Mouse (Mus musculus) c-Kit-positive CD71-negative TER-119-negative erythroid progenitor cells, embryonic 14.5 days (primary cell): ENCODE measurements at regions not wholly inside any gene's neighbourhood (a gene's known extent, or its start where the extent isn't known, plus 50 kb on each side); places are given as distances from the start of the nearest gene placed in this dataset.

ENCODE experiments used
- DNase-seq: peaks from one replicate; pipeline ENCODE4 v3.0.0-alpha.2; 2013; ENCODE audit warnings: low read depth

DNA sequence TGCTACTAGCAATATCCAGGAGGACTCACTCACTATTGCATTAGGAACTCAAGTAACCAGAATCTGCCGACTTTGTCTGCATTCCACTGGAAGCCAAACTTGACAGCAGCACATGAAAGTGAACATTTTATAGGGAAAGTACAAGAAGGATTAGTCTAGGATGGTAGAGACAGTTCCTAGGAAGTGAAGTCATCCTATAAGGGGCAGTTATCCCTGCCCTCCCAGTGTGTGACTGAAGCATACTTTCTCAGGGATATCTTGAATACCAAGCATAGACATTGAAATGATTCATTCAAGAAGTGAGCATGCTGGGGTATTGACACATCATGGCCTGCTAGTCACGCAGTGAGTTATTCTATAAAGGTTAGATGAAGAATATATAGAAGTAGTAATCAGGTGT is 632.2 kb upstream of the Zeb2 start:
- no peak for DNase-seq

DNA sequence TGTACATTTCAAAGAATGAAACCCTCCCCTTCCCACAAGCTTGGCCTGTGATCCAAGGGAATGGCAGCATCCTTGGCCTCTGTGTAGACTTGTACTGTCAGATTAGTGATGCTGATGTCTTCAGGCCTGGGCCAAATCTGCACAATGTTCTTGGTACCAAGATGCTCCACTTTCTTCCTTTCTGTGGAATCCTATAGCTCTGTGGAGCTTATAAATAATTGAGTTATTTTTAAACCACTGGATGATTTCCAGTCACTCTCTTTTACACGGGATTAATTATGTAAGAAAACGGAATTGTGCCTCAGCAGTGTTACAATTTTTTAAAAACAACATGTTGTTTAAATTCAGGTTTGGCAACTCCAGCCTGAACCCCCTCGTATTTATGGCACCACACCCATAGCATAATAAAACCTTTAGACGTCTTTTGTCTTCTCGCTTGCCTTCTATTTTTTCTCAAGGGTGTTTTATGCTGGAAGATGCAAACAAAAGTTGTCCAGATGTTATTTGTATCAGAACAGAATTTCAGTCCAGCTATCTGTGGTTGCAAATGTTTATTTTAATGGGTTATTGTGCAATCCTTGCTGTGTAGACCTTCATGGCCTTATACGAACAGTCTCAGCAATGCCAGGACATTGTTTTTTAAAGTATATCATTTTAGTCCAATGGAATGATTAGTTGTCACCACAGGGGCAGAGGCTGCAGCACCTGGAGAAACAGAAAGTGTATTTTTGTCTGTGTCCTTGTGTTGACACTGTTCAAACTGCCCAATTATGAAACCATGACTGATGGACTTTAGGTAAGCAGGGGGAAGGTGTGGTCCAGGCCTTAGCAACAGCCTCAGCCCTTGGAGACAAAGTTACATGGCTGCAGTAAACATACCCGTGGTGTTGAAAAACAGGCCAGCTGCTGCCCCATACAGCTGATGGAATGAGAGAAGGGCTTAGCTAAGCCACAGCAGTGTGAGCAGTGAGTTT is 630.4 kb upstream of the Zeb2 start:
- DNase-seq = no peak

DNA sequence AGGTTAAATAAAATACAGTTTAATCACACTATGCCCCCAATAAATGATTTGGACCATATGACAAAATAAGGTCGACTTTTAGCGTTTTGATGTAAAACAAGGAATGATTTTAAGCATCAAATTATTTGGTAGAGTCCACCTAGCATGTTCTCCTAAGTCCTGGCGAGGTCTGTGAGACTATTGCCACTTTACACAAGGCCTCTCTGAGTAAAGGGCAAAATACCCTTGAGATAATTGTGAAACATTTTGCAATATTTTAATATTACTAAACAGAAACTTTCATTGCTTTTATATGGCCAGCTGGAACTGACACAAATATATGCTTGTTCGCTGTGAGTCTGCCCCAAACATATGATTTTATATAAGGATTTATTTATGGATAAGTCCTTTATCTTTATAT is 629.4 kb upstream of the Zeb2 start:
- DNase-seq = no peak

DNA sequence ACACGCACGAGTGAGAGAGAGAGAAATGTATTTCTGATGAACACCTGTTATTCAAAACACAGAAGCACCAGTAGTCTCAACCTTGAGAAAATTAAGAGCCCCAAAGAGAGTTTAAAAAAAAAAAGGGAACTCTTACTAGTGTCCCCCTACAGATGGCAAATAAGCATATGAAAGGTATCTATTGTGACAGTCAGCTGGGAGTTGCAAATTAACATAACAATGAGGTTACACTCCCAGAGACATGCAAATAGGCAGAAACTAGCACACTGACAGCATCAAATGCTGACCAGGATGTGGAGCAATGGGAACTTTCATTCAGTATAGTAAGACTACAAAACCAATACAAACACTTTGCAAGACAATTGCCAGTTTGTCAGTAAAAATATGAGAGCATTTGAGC is 619.1 kb upstream of the Zeb2 start:
- no peak for DNase-seq

DNA sequence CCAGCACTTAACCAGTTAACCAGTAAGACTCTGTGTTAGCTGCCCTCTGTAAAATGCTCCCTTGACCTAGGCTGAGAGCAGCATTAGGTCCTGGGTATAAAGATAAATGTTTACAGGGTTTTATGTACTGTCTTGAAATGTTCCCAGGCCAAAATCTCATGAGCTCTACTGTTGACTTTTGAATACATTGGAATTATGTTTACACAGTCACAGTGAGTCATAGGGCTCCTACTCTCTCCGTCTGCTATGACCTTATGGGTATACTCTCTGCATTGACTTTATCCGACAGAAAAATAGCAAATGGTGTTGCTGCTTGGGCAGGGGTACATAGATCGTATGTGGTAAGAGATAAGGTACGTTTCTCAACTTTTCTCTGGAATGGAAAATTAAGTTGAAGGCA is 596.8 kb upstream of the Zeb2 start:
- DNase-seq = no peak

DNA sequence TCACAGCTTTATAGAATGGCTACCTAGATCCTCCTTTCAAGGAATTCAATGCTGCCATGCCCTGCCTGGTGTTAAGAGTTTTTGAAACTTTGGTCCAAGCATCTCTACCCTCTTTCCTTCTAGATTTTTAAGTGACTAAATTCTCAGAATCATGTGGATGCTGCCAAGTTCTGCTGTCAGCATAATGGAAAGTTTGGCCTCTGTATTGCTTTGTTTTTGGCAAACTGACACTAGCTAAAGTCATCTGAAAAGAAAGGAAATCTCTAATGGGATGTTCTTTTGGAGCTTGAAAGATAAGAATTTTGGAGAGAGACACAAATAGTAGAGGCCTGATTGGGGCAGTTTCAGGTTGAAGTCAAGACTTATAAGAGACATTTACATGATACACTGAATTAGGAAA is 589.8 kb upstream of the Zeb2 start:
- DNase-seq = no peak

DNA sequence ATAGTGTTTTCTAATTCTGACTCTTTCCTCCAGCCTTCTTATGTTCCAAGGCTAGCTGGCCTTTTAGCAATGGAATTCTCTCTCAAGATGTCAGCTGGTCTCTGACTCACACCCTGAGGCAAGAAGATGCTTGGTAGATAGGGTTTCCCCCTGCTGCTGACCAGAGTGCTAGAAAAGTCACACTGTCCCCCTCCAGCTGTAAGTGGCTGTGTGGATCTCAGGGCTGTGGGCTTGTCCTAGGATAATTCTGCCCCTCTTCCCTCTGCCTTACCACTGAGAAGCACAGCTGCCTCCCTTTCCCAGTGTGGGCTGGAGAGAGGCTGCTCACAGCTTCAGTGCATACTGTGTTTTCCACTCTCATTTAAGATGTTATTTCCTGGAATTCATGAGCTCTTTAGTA is 585.3 kb upstream of the Zeb2 start:
- DNase-seq = no peak

DNA sequence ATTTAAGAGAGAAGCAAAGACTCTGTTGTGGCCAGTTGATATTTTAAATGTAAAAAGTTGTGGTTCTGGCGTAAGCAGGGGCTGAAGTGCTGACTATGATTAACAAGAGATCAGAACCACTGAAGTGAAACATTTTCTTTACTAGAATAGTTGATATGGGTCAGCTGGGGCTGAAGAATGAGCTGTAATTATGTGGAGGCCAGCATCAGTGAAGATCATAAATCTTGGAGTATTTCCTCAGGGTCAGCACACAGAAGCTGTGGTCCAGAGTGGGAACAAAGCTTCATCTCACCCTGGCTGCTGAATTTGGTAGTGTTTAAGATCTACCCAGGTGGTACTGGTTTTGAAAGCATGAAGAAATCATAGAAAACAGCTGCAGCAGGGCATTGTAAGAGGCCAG is 583.4 kb upstream of the Zeb2 start:
- DNase-seq = no peak

DNA sequence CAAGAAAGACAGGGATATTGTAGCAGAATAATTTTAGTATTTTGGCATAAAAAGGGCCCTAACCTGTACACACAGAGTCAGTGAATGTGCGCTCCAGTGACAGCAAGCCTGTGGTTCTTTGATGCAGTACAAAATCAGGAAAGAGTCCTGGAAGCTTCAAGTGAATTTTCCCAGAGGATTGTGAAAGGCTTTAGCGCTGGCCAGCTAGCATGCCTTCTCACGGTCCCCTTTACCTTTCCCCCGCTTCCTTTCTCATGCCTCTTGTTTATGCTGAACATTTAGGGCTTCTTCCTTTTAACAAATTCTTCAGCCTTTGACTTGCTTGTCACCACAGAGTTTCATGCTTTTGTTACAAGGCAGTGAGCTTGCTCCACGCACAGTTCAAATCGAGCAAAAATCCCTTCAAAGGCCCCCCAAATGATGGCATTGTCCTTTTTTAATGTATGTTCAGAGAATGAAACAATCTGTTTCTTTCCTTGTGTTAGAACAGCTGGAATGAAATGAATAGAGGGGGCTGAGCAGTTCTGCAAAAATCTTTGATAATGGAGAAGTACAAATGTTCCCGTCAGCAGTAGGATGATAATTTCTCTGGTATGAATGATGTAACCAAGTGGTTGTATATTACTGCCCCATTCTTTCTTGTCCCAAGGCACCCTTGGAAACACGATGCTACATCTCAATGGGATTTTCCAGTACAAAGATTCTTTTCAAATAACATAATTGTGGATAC is 576.3 kb upstream of the Zeb2 start:
- no peak for DNase-seq

DNA sequence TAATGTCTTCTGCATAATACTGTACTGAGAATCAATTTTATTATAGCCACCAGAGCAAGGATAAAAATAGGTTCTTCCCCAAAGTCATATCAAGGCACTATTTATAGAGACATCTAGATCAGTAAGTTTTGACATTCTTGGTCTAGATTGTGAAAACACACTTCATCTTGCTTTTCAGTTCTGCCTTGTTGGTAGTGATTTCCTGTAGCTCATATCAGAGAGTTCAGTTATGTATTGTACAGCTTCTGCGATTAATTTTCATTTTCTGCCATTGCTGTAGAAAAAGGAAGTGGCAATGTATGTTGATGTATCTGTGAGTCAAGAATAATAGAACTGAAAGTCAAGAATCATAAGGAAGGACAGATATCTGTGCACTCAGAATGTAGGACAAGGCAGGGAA is 575.6 kb upstream of the Zeb2 start:
- DNase-seq = no peak

DNA sequence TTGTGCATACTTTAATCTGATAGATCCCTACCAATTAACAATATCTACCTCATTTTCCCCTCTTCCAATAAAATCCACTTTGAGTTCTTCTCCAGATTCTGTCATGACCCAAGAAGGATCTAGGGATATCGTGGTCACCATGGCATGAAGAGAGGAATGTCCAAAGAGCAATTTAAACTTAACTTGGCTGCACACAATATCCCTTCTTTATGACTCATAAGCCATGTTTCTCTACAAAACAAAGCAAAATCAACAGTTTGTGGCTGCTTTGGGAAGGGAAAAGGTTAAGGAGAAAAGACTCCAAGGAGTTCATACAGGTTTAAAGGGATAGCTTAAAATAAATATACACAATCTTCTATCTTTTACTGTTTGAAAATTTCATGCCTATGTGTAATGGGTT is 571.8 kb upstream of the Zeb2 start:
- DNase-seq = no peak

DNA sequence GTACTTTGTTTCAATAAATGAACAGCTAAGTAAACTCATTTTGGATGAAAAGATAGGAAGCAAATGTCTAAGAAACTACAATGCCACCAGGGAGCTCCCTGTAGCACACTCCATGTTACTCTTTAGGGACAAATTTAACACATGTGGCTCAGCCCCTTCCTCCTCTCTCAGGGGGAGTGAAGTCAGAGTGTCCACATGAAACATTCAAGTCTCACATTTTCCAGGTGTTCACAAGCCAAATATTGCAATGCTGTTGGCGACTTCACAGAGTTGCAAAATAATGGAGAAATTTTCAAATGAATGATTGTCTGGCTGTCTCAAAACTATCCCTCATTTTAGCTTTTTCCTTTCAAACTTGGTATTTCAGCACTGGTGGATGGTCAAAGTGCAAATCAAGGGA is 564.1 kb upstream of the Zeb2 start:
- DNase-seq = no peak

DNA sequence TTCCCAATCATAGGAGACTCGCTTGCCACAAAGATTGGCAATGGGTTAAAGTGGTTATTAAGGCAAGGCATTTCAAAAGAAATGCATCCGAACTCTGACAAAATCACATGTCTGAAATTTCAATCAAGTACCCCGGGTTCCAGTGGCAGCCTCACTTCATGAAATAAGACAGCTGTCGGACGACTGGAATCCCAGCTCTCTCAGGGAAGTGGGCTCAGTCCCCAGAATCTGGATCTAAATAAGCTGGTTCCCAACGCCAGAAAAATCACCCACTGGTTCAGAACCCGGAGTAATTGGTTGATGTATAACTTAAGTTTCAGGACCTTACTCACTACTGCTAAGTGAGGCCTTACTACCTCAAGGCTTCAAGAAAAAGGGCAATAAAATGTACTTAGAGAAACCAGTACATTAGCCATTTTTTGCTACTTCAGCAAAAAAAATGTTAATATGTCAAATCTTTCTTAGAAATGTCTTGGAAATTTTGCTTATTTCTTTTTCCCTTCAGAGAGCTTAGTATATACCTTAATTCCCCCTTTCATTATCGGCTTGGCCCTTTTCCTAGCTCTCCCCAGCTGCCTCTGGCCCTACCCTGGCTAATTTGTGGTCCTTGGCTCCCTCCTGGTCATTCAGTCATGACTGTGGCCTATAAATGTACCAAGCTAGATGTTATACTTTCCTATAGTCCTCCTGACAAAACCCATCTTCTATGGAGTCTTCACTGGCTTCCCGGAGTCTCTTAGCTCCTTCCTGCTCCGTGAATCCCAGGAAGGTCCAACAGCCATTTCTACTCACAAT is 562.1 kb upstream of the Zeb2 start:
- DNase-seq = no peak

DNA sequence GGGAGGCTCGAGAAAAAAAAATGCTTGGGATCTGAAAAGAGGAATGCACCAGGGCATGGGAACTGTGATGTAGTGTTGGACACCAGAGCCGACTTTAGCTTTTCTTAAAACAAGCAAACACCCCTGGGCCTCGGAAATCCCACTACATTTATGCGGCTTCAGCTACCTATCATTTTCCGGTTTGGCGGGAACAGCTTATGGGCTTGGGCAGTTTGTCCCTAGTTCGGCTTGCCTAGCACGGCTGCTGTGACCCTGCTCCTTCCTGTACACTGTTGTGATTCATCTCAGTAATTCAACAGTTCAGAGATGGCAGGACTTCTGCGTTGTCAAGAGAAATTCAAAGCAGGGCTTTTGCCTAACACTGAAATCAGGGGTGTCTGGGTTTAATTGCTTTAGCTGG is 561.5 kb upstream of the Zeb2 start:
- DNase-seq = no peak

DNA sequence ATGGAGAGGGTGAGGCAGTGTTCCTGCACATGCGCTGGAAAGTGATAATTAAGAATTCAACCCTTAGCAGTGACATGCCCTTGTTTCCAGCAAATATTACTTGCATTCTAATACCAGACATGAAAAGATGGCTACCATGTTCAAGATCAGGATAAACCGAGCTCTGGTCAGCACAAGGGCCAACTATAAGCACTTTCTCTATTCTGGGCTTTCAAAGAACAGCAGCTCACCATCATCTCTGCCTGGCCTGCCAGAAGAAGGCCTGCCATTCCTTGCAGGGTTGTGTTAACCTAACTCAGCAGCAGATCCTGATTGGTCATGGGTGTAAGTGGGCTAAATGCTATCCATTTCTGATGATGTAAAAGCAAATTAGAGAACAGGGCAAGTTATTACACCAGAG is 558.6 kb upstream of the Zeb2 start:
- no peak for DNase-seq

DNA sequence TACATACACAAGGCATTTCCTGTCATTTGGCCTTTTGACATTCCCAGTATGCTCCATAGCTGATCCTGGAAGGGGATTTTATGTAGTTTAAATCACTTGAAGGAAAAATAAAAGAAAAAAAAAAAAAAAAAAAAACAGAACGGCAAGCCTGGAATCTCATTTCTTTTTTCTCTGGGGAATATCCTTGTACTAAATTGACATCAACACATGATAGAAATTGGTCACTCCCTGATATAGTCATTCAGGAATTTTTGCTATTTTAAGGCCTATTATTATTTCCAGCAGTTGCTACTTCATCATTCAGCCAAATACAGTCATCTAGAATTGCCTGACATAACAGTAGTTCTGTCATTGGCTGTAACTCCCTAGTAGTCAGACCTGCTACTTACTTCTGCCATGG is 538.8 kb upstream of the Zeb2 start:
- DNase-seq = no peak

DNA sequence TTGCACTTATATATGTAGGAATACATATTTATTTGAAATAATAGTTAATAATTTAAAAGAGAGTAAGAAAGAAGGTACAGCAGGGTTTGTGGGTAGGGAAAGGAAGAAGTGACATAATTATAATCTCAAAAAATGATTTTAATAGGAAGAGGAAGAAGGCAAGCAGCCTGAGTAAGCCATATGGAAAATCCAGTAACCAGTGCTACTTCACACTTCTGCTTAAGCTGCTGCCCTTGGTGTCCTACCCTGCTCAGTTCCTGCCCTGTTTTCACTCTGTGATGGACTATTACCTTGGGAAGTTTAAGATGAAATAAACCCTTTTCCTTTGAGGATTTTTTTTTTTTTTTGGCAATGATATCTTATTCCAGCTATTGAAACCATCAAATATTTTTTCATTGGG is 537.5 kb upstream of the Zeb2 start:
- DNase-seq = no peak

DNA sequence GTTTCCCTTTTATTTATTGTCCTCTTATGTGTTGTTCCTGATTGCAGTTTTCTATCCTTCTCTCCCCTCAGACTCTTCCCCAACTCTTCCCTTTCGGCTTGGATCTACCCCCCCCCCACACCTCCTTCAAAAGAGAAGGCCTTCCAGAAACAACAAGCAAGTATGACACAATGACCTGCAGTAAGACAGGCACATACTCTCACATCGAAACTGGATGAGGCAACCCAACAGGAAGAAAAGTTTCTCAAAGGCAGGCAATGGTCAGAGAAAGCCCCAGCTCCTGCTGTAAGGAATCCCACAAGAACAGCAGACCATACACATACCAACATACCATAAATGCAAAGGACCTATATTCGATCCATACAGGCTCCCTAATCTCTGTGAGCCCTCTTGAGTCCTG is 535.8 kb upstream of the Zeb2 start:
- DNase-seq = no peak

DNA sequence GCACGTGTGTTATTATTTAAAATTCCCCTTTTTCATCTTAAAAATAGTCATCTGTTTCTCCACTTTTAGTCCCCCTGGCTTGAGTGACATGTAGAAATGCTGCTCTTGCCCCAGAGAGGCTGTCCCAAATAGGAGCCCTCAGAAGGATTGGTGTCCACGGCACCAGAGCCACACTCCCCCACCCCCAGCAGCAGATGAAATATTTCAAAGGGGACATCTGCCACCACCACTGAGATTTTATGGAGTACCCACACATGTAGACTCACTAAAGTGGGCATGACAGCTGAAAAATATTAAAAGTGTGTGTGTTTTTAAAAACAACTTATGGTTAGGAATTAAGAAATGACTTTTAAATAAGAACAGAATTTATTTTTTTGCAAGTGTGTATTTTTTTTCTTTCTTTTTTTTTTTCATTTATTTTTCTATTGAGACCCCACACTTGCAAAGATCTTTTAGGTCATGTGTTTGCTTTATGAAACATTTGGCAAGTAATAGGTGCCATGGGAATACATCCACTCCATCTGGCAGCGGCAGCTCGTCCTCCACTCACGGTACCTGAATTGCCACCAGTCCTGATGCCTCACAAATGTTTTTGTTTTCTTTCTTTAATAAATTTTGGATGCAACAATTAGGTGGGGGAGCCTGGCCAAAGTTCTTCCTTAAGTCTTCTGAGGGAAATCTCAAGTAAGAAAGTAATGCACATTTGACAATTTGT is 533.2 kb upstream of the Zeb2 start:
- DNase-seq = no peak

DNA sequence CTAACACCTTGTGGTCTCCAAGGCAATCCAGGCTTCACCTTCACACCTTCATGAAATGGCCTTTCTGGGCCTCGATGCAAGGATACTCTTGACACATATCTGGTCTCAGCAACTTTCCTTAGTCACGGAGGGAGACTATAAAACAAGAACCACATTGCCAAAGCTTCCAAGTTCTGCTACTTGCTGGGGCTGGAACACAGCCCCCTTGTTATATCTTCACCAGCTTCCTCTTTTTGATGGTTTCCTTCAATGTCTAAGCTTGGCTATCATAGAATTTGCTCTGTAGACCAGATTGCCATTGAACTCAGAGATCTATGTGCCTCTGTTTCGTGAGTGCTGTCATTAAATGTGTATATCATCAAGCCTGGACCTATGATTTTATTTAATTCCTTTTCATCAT is 530.7 kb upstream of the Zeb2 start:
- DNase-seq = no peak

DNA sequence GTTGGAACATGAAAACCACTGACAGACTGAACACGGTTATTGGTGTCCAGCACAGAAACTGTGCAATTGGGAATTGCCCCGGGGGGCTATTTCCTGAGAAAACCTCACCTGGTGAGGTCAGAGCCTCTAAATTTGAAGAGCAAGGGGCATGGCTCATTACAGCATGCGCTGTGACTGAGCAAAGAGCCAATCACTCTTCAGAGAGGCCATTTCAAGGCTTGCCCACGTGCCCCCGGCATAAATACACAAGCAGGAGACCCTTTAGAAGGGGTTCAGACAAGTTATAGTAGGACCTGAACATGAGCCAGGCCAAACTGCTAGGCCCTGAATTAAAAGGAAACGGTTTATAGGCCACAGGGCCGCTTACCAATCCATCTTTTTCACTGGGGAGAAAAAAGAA is 512.9 kb upstream of the Zeb2 start:
- DNase-seq = no peak

DNA sequence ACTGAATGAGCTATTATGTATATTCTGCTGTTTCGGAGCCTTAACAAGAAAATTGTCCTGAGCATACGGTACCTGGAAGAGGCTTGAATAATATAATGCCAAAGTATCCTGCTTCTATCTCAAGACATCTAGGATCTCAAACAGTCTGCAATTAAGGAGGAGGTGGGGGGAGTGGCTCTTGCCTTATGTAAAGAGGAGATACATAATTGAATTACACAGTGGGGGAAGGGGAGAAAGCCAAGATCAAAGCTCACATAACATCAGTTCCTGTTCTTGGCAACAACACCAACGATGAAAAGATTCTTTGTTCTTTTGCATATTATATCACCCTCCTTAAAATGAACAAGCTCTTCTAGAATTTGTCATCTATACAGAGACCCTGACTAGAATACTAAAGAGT is 512.4 kb upstream of the Zeb2 start:
- DNase-seq = no peak
